Mouse (Mus musculus): ENCODE data around the gene Cnbd2.

The Cnbd2 gene

GRCm38 (mm10) chr2:156312297-156312897 lies at the start of gene Cnbd2, which contains the start of gene Scand1:
TSS of gene Cnbd2 (plus strand) at chr2:156312299.
TSS of gene Scand1 (minus strand) at chr2:156312704.
- peak; percentile 87 to 88 for DNase-seq

GRCm38 (mm10) chr2:156263204-156263893 lies 48.8 kb upstream of the Cnbd2 start:
- DNase-seq, result no peak

- no peak for DNase-seq
Observed at GRCm38 (mm10) chr2:156267636-156268035, 44.5 kb upstream of the Cnbd2 start.

GRCm38 (mm10) chr2:156272553-156272952 lies 39.5 kb upstream of the Cnbd2 start:
- no peak for DNase-seq

GRCm38 (mm10) chr2:156278226-156279017 lies 33.7 kb upstream of the Cnbd2 start:
- DNase-seq, result peak; percentile 82 to 83

GRCm38 (mm10) chr2:156281227-156281626 lies 30.9 kb upstream of the Cnbd2 start:
- peak; percentile 49 to 57 for DNase-seq

GRCm38 (mm10) chr2:156285161-156285560 lies 26.9 kb upstream of the Cnbd2 start:
- no peak for DNase-seq

GRCm38 (mm10) chr2:156286733-156287132 lies 25.4 kb upstream of the Cnbd2 start:
- no peak for DNase-seq

GRCm38 (mm10) chr2:156288222-156288621 lies 23.9 kb upstream of the Cnbd2 start:
- DNase-seq, result no peak

- DNase-seq, result peak; percentile 71 to 74
Observed at GRCm38 (mm10) chr2:156289552-156290160, 22.4 kb upstream of the Cnbd2 start.

- DNase-seq, result no peak
Observed at GRCm38 (mm10) chr2:156291998-156292397, 20.1 kb upstream of the Cnbd2 start.

GRCm38 (mm10) chr2:156295601-156296063 lies 16.5 kb upstream of the Cnbd2 start:
- no peak for DNase-seq

- no peak for DNase-seq
Observed at GRCm38 (mm10) chr2:156296190-156296589, 15.9 kb upstream of the Cnbd2 start.

- DNase-seq, result no peak
Observed at GRCm38 (mm10) chr2:156297653-156298052, 14.4 kb upstream of the Cnbd2 start.

GRCm38 (mm10) chr2:156298458-156298857 lies 13.6 kb upstream of the Cnbd2 start:
- DNase-seq, result no peak

GRCm38 (mm10) chr2:156302063-156302462 lies 10.0 kb upstream of the Cnbd2 start:
- DNase-seq, result no peak

- DNase-seq, result peak in 1 of 2 experiments; percentile 31
Observed at GRCm38 (mm10) chr2:156304351-156304750, 7.7 kb upstream of the Cnbd2 start.

GRCm38 (mm10) chr2:156305818-156306217 lies 6.3 kb upstream of the Cnbd2 start:
- DNase-seq, result peak; percentile 25 to 50

- DNase-seq, result peak; percentile 36 to 37
Observed at GRCm38 (mm10) chr2:156307261-156307660, 4.8 kb upstream of the Cnbd2 start.

GRCm38 (mm10) chr2:156309948-156310347 lies 2.2 kb upstream of the Cnbd2 start:
- DNase-seq, result no peak

GRCm38 (mm10) chr2:156310455-156310854 lies 1.6 kb upstream of the Cnbd2 start:
- no peak for DNase-seq

- DNase-seq, result no peak
Observed at GRCm38 (mm10) chr2:156310945-156311344, 1.2 kb upstream of the Cnbd2 start.

GRCm38 (mm10) chr2:156311441-156311840 lies 658 bp upstream of the Cnbd2 start:
- no peak for DNase-seq
